Mouse (Mus musculus) midbrain, postnatal 0 days (tissue): ENCODE results near the gene Zbtb49. TPM values are rescaled to one million over a fixed set of nuclear protein-coding genes. Genes with fewer than 3 reads are reported as not detected.

Source experiments
- ATAC-seq: fragments of 200-750 bp; cut with Nextera tagmentation; 2 replicates; pipeline ENCODE4 v1.8.0; 2017; ENCODE audit warnings: moderate number of reproducible peaks, mild to moderate bottlenecking, moderate TSS enrichment, moderate library complexity; ENCODE audit not compliant: low FRiP score
- DNase-seq: peaks from one replicate; pipeline ENCODE4 v3.0.0-alpha.2; 2015; ENCODE audit warnings: low spot score
- H3K27ac ChIP-seq: fragments of 300-500 bp; sonication (generic); 2 replicates; pipeline ENCODE4 v1.5.1; 2014; ENCODE audit warnings: low read depth, mild to moderate bottlenecking, low read length, mixed read lengths
- H3K27me3 ChIP-seq: fragments of 300-500 bp; sonication (generic); 2 replicates; pipeline ENCODE4 v1.6.1; 2014; ENCODE audit warnings: low read length, control low read depth, mixed read lengths; ENCODE audit not compliant: insufficient read depth
- H3K36me3 ChIP-seq: fragments of 300-500 bp; sonication (generic); 2 replicates; pipeline ENCODE4 v1.6.1; 2014; ENCODE audit warnings: low read length, control low read depth, mixed read lengths; ENCODE audit not compliant: insufficient read depth
- H3K4me1 ChIP-seq: fragments of 300-500 bp; sonication (generic); 2 replicates; pipeline ENCODE4 v1.6.1; 2014; ENCODE audit warnings: mild to moderate bottlenecking, control low read depth, antibody characterized with exemption, low read length, mixed read lengths; ENCODE audit not compliant: insufficient read depth
- H3K4me2 ChIP-seq: fragments of 300-500 bp; sonication (generic); 2 replicates; pipeline ENCODE4 v1.6.1; 2014; ENCODE audit warnings: low read depth, mild to moderate bottlenecking, low read length, mixed read lengths; ENCODE audit not compliant: poor library complexity, severe bottlenecking
- H3K4me3 ChIP-seq: fragments of 300-500 bp; sonication (generic); 2 replicates; pipeline ENCODE4 v1.5.1; 2014; ENCODE audit warnings: low read depth, mild to moderate bottlenecking, low read length, moderate library complexity
- H3K9ac ChIP-seq: fragments of 300-500 bp; sonication (generic); replicated peaks from 2 replicates; pipeline ENCODE4 v1.6.1; 2014; ENCODE audit warnings: mild to moderate bottlenecking, low read length, moderate library complexity, mixed read lengths; ENCODE audit not compliant: poor library complexity, severe bottlenecking
- H3K9me3 ChIP-seq: fragments of 300-500 bp; sonication (generic); 2 replicates; pipeline ENCODE4 v1.6.1; 2016; ENCODE audit warnings: low read length, control low read depth
- CTCF ChIP-seq: IDR thresholded peaks from 2 replicates; pipeline ENCODE4 v1.5.1; 2016; ENCODE audit warnings: antibody characterized with exemption, mild to moderate bottlenecking
- WGBS: fragments of 180-500 bp; shearing (Covaris S2); extraction: QIAGEN DNeasy Blood & Tissue Kit; methylation state at CpG from one replicate; pipeline ENCODE4 v1.1.7; 2014; 5-methylcytosine and 5-hydroxymethylcytosine counted together
- polyA plus RNA-seq: library from polyadenylated mRNA; unstranded; fragments of >200 nt; fragmentation: Nextera tagmentation; extraction: Ambion mirVana; gene quantifications from 2 replicates; pipeline ENCODE4 v1.2.1, GENCODE M21; 2015
- total RNA-seq: library from RNA; depleted of rRNA; stranded (reverse); fragments of >200 nt; gene quantifications from 2 replicates; pipeline ENCODE4 v1.2.3, GENCODE M21; 2014; rRNA removed

Zbtb49 gene
- total and polyA plus RNA-seq, 2 experiments from 2014 or later = 18.9 to 22.5 TPM

DNA sequence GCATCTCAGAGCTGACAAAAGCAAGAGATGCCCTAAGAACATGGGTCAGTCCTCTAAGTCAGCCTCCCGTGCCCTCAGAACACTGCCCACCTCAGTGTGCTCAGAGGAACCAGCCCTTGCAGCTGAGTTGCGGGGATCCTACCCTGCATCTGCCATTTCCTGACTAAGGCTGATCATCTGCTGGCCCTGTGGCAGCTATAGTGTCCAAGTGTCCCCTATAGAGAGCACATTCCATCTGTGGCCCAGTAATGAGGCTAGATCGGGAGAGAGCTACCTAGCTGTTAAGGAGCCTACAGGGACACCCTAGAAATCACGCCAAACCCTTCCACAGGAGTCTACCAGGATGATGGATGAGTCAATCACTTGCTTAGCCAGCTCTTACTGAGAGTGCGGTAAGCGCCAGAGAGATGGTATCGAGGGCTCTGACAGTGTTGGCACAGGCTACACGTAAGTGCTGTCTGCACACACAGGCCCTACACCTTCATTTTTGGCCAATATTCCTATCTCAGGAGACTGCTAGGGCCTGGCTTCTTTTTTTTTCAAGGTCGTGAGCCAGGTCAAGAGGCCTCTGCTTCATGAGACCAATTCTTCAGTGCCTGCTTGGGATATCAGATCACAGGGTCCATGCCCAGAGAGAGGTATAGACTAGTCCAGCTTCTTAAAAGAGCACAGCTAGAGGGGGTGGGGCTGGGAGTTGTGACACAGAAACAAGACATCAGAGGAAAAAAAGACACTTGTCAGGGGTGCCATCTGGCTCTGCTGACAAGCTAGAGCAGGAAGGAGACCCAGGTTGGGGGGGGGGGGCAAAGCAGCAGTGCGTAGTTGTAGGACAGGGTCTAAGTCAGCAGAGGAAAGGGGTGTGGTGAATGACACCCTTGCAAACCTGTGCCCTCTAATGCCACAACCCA, 67.8 kb downstream of the Zbtb49 start:
- no peak for TF ChIP-seq CTCF
- Histone ChIP-seq H3K4me1 (peaks cover 45% of the 10 kb centered on the region), H3K27me3 (no peaks in the 10 kb centered on the region), H3K36me3 (peaks cover 76% of the 10 kb centered on the region), H3K9me3 (no peaks in the 10 kb centered on the region), H3K27ac (no peak overlapping the region), H3K4me2 (peak overlapping the region; percentile 30; the same call in 1 of the 2 replicates), H3K9ac (no peak overlapping the region), H3K4me3 (no peak overlapping the region)
- no peak for ATAC-seq
- peak; percentile 44 for DNase-seq
- WGBS = 73% methylated on average over 9 of the region's 10 CpGs

DNA sequence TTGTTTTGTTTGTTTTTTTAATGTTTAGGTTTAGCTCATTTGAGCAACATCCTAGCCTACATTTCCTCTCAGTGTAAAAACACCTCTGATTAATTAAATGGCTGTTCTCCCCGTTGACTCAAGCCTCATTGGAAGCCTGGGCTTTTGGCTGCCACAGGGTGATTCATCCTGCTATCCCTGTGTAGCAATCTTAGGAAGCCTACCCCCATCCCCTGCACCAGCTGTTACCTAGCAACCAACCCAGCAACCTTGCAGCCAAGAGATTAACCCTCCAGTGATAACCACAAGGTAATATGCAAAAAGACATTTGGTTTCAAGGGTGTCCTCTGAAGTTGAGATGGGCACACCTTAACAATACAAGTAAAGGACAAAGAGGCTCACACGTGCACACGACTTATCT, 69.0 kb downstream of the Zbtb49 start:
- H3K4me1 ChIP-seq = peaks cover 33% of the 10 kb centered on the region
- no peak overlapping the region for H3K27ac ChIP-seq
- WGBS = 27% methylated on average over 3 of the region's 3 CpGs
- TF ChIP-seq CTCF = no peak
- peak; percentile 33 for DNase-seq
- ATAC-seq = no peak
- H3K36me3 ChIP-seq = peaks cover 73% of the 10 kb centered on the region
- H3K9ac ChIP-seq = no peak overlapping the region
- H3K4me2 ChIP-seq = peak overlapping the region; percentile 30
- H3K9me3 ChIP-seq = no peaks in the 10 kb centered on the region
- no peaks in the 10 kb centered on the region for H3K27me3 ChIP-seq
- no peak overlapping the region for H3K4me3 ChIP-seq

DNA sequence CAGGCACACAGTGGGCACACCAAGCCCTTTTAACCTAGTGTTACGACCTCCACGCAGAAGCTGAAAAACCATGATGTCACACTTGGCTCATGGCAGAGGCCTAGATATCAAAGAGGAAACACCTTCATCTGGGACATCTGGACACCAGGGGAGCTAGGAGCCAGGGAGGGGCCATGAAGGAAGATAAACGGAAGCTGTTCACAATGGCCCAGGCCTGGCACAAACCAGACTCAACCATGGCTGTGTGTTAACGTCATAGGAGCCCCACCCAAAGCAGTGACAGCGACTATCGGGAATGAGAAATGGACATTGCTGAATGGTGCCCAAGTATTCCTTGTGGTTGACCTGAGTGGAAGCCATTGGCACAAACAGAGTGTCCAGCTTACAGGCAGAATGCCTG, 73.7 kb downstream of the Zbtb49 start:
- no peak for TF ChIP-seq CTCF
- no peaks in the 10 kb centered on the region for H3K9me3 ChIP-seq
- ATAC-seq = no peak
- no peaks in the 10 kb centered on the region for H3K27me3 ChIP-seq
- H3K4me2 ChIP-seq = no peak overlapping the region
- no peak overlapping the region for H3K27ac ChIP-seq
- WGBS = 93% methylated on average over 6 of the region's 6 CpGs
- no peak for DNase-seq
- H3K9ac ChIP-seq = no peak overlapping the region
- H3K4me1 ChIP-seq = 0 out of 2 replicates have a peak, but pooled peaks cover under 1% of the 10 kb centered on the region
- peaks cover 73% of the 10 kb centered on the region for H3K36me3 ChIP-seq
- no peak overlapping the region for H3K4me3 ChIP-seq

DNA sequence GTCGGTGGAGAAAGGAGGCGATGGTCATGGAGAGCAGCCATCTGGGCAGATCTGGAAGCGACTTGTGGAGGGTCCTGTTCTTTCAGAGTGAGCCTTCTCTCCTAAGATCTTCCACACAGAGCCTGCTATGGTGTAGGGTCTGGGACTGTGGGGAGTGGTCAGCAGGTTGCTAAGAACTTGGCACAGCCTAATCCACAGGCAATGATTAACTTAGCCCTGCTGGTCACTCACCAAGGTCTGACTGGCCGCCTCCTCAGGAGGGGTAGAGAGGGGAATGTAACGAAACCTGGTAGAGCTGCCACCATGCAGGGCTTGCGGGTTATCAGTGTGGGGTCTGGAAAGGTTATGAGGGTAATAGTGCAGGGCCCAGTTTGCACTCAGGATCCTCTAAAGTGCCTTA, 79.4 kb downstream of the Zbtb49 start:
- Histone ChIP-seq H3K27me3 (no peaks in the 10 kb centered on the region), H3K9me3 (no peaks in the 10 kb centered on the region), H3K4me2 (no peak overlapping the region), H3K9ac (no peak overlapping the region), H3K27ac (no peak overlapping the region), H3K4me1 (no peaks in the 10 kb centered on the region), H3K4me3 (no peak overlapping the region), H3K36me3 (peaks cover 88% of the 10 kb centered on the region)
- ATAC-seq (no peak), DNase-seq (no peak)
- WGBS = 87% methylated on average over 6 of the region's 6 CpGs
- no peak for TF ChIP-seq CTCF

Other genes with a start within 250 kb of the Zbtb49 start
- 14.0 and 20.8 TPM in 2 replicates for gene Stx18, start 181.7 kb downstream of the Zbtb49 start, total RNA-seq
- gene Stx18, start 181.7 kb downstream of the Zbtb49 start, polyA plus RNA-seq = 24.4 and 26.1 TPM in 2 replicates
- gene Nsg1, start 60.5 kb downstream of the Zbtb49 start, total RNA-seq = 1,351 and 1,527 TPM in 2 replicates
- 1,877 and 1,998 TPM in 2 replicates for gene Nsg1, start 60.5 kb downstream of the Zbtb49 start, polyA plus RNA-seq
- 5.5 and 15.5 TPM in 2 replicates for gene Lyar, start within 50 bp of the Zbtb49 start, total RNA-seq
- 40.8 and 43.4 TPM in 2 replicates for gene Lyar, start within 50 bp of the Zbtb49 start, polyA plus RNA-seq
- 86.1 and 101 TPM in 2 replicates for gene Tmem128, start 39.7 kb upstream of the Zbtb49 start, total RNA-seq
- 107 and 111 TPM in 2 replicates for gene Tmem128, start 39.7 kb upstream of the Zbtb49 start, polyA plus RNA-seq
- 0.11 TPM in 1 of 2 replicates, not detected in the other for gene Otop1, start 55.5 kb upstream of the Zbtb49 start, total RNA-seq
- 0.06 and 0.07 TPM in 2 replicates for gene Otop1, start 55.5 kb upstream of the Zbtb49 start, polyA plus RNA-seq
- 1.7 and 3.1 TPM in 2 replicates for gene Drd5, start 98.9 kb upstream of the Zbtb49 start, total RNA-seq
- gene Drd5, start 98.9 kb upstream of the Zbtb49 start, polyA plus RNA-seq = 2.0 and 2.2 TPM in 2 replicates